Mouse (Mus musculus) megakaryocyte, adult 5-6 weeks (primary cell): ENCODE measurements around the gene Tgm3. TPM values are rescaled to one million over a fixed set of nuclear protein-coding genes. Genes with fewer than 3 reads are reported as not detected.
A peak's percentile ranks its signal among the peaks of the same experiment; 100 is the strongest.

Experiments
- ATAC-seq: 2 replicates; pipeline ENCODE4 v1.8.0; 2016; ENCODE audit warnings: mild to moderate bottlenecking, inconsistent platforms; ENCODE audit not compliant: poor library complexity, severe bottlenecking
- total RNA-seq, 2 experiments: library from RNA; stranded (forward) in 1 of 2; stranded (reverse) in 1 of 2; fragments of 153-499, 151-499 nt in 1 of 2; fragments of 221-1000, 200-1000 nt in 1 of 2; gene quantifications; 2 replicates each; pipeline versions ENCODE4 v1.2.3 to v1.2.4; 2015 to 2017

Gene Tgm3
- total RNA-seq (2015), result 1.1 and 1.4 TPM in 2 replicates
- total RNA-seq (2017), result 0.37 and 1.1 TPM in 2 replicates

DNA sequence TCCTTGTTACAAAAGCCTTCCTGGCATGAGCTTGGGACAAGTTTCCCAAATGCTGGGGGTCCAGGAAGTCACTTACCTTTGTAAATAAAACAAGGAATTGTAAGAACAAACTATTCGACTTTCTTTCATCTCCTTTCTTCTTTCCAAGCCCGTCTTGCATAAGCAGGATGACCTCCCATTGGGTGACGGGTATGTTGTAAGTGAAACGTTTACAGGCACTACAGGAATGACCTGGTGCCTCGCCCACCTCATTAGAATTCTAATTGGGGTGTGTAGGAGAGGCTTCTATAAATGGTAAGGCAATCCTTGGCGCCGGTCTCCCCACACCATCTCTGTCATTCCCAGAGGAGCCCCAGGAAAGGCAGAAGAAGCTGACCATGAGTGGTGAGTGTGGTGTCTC lies at the start of gene Tgm3:
Tgm3 (plus strand) TSS at position 324 of the 400 bp plus-strand sequence.
- ATAC-seq, result no peak

DNA sequence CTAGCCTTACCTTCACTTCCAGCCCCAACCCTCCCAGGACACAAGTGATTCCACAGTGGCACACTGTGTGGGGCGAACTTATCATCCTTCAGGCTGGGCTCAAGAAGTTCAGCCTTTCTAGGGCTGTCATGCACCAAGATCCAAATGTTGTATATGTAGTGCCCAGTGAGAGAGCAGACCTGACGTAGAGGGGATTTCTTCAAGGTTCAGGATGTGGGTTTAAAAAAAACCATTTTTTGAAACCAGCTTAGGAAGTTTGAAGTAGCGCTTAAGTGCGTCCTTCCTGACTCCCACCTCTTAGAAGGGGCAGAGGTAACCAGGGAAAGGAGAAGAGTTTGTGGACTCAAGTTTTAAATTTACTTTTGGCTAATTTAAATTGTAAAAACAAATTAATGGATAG lies 31.5 kb upstream of the Tgm3 start:
- ATAC-seq, result no peak

DNA sequence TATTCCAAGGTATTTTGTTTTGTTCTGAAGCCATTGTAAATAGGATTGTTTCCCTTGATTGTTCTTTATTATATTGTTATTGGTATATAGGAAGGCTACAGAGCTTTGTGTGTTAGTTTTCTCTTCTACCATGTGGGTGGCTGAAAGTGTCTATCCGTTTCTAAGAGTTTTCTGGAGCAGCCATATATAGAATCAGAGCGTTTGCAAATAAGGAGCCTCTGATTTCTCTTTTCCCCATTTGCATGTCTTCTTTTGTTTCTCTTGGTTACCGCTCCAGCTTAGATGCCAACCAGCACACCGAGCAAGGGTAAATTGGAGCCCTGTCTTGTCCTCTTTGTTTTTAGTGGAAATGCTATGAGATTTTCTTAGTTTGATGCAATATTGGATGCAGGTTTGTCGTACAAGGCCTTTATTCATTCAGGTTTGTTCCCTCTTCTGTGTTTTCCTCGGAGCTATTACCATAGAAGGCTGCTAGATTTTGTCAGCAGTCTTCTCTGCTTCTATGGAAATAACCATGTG lies 24.6 kb upstream of the Tgm3 start:
- ATAC-seq, result no peak

DNA sequence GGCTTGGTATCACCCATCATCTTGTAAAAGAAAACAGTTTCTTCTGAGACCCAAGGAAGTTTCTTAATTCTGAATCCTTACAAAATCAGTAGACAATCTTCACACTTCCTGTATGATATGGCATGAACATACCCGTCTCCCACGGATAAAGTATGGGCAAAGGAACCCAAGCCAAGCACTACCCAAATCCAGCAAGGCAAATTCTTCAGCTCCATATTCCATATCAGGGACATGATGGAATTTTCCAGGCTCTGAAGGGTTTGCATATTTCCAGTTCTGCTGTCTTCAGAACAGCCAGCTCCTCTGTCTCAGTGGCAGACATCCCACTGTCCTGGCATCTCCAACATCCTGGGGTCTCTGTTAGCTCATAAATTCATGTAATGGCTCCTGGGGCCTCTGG lies 22.5 kb upstream of the Tgm3 start:
- ATAC-seq, result no peak

DNA sequence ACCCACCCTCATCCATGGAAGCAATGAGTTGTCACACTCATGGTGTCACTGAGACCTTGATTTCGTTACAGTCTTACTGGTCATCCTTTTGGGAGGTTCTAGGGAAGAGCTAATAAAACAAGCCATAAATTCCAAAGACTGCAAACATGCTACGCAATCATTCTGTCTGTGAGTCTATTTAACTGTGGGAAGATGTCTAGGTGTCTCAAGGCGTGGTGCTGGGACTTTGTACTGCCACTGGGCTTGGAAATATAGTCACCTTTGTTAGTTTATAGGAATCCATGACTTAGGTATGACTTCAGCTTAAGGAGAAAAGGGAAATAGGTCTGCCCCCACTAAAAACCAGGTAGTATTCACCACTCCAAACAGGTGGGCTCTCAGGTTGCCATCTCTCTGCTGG lies 17.7 kb upstream of the Tgm3 start:
- no peak for ATAC-seq

DNA sequence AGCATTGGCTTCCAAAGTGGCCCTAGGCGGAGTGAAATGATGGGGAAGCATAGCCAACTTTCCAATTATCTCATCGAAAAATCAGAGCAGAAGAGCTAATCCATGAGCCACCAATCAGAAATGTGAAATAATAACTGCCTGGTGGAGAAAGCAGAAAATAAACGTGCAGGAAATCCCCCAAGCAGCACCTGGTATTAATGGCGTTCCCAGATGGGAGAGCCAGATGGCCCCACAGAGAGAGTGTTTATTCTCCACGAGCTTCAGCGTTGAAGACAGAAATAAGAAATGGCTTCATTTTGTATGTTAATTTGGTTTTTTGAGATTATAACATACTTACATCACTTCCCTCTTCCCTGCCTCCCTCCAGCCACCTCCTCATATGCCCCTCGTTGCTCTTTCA lies 13.7 kb upstream of the Tgm3 start:
- ATAC-seq, result no peak

DNA sequence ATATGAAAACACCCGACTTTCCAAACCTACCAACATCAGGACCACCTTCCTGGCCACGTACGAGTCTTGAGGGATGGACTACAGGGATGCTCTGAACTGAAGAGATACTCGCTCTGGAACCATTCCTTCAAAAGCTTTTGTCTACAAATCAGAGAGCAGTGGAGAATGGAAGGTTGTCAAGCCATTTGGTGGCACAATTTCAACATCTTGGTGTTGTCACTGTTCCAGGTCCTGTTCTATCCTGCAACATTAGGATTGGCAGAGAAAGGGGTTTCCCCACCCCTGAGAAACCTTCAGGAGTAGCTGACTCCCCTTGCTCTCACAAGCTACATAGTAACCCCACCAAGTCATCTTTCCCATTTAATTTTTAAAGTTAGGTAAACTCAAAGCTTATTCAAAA lies 12.9 kb upstream of the Tgm3 start:
- ATAC-seq, result no peak

DNA sequence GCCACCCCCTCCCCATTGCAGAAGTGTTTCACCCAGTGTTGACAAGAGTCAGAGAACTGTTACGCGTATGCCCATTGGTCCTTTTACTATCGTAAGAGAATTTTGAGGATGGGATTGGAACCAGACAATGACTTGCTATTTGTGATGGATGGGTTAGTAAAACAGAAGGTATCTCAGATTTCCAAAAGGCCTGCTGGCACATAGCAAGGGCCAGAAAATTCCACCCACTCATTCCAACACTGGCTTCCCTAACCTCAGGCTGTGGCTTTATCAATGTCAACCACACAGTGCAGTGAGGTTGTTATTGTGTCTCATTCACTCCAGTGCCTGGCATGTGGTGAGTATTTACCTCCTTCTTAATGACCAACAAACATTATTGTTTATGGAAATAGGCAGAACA lies 11.5 kb upstream of the Tgm3 start:
- ATAC-seq, result no peak

DNA sequence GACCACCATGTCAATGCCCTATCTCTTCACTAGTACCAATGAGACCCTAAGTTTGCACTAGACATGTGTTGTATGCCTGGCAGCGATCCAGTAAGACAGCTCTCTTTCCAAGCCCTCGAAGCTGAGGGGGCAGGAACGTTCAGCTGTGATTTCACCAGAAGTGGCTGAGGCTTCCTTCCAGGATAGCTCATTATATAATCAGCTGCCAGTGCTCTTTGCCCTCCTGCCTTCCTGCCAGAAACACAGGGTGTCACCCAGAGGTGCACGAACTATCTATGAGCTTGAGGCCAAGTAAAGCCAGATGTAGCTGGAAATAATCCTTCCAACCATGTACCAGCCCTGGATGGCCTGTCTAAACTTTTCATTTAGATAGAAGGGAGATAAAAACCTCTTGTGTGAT lies 8.1 kb upstream of the Tgm3 start:
- no peak for ATAC-seq

DNA sequence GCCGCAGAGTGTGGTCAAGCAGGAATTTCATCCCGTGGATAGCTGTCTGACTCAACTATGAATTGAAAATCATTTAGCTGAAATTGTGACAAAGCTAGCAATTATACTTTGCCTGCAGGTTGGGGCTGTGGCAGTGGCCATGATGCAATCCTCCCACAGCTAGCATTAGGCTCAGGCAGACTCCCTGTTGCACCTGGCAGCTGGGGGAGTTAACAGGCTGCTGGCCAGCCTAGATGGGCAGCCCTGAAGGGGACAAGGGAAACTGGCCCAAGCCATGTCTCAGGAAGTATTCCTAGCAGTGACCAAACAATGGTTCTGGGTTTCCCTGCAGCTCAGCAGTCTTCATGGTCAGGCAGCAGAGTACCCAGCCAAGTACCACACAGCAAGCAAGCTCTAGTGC lies 2.8 kb upstream of the Tgm3 start:
- no peak for ATAC-seq

DNA sequence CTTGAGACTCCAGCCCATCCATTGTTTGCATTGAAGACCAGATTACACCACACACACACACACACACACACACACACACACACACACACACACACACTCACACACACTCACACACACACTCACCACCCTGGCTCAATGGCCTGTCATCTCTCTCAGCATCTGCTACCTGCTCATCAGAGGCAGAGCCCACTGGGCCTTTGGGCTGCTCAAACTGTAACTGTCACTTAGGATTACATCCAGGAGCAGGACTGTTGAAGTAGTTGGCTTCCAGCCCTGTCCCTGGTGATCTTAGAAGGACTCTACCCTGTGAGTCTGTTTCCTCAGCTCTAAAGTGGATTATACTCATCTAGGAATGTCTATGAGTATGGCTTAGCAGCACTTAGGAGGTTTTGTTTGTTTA lies 1.5 kb downstream of the Tgm3 start:
- no peak for ATAC-seq

DNA sequence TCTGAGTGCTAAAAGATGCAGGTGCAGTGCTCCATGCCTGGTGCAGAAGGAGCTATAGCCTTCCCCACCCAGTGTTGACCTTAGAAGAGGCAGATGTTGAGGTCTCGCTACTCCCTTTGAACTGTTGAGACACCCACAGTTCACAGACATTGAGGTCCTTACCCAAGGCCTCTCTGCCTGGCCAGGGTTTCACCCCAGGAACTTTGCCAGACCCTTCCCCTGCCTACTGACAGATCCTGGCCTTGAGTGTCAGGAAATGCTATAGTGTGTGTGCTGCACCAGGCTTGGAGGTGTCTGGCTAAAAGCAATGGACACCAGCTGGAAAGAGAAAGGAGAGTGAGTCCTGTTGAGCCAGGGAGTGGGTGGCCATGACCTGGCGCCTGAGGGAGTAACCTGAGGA lies 3.0 kb downstream of the Tgm3 start:
- no peak for ATAC-seq

DNA sequence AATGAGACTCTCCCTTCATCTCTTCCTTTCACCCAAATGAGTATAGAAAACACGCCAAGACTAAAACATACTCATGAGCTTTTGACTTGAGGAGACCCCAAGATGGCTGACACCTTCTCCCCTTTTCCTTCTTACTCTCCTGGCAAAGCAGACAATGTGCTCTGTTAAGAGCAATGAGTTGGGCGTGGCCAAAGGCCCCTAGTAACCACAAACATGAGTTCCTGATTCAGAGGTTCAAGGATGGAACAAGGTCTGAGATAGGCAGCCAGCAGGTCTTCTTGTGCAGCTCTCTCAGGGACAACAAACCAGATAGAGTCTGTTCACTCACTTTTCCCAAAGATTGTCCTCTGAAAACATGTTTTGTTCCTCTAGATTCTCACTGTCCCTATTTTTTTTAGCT lies 5.9 kb downstream of the Tgm3 start:
- no peak for ATAC-seq

DNA sequence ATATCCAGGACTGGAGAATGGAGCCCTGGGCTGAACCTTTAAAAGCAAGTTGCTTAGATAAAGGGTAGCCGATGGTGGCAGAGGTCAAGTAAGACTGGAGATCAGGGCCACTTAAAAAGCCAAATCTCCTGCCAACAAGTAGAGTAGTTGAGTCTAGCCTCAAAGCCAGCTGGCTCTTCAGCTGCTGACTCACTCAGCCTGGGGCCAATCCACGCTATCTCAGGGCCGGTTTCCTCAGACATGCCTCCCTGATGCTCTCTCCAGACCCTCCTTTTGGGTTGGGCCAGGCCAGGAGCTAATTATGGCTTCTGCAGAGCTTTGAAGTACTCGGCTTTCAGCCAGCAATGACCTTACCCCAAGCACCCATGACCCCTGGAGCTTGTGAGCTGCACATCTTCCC lies 15.7 kb downstream of the Tgm3 start:
- no peak for ATAC-seq

DNA sequence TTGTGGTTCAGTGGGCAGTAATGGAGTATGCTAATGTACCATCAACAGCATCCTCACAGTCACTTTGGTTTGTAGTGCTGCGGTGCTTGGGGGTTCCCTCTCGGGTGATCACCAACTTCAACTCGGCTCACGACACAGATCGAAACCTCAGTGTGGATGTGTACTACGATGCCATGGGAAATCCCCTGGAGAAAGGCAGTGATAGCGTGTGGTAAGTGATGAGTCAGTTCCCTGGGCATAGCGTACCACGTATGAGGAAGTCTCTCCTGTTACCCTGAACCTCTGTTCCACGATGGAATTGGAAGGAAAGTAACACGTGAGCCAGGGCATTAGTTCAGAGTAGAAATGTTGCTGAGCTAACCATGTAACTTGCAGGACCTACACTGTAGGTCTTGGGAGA lies 17.7 kb downstream of the Tgm3 start:
- peak; percentile 85 for ATAC-seq

DNA sequence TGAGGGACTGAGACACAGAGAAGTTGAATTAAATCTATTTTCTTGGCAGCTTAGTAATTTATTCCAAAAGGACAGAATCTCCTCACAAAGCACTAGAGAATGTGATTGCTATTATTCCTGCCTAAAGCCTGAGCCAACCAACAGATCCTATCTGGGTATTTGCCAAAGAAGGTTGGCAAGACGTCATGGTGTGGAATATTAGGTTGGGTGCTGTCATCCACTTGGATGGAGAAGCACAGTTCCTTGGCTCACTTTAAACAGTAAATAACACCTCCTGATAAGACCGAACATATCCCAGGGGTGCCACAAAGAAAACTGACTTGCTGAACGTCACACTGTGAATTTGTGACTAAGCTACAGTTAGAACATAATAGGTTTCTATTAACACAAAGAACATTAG lies 20.5 kb downstream of the Tgm3 start:
- no peak for ATAC-seq

DNA sequence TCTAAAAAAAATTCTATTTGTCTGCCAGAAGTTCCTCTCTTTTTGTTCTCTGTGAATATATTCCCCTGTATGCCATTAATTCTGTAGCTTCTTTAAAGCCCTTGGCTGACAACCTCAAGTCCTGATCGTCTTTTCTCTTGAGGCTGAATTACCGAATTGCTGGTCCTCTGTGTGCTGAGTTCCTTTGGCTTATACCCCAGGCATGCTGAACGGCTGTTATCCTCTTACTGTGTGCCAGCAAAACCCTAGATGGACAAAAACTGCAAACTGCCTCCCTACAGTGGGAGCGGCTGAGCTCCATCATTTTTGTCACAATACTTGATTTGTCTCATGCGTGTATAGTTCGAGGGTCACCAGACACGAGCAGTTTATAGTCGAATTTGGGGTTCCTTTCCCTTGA lies 24.7 kb downstream of the Tgm3 start:
- no peak for ATAC-seq

DNA sequence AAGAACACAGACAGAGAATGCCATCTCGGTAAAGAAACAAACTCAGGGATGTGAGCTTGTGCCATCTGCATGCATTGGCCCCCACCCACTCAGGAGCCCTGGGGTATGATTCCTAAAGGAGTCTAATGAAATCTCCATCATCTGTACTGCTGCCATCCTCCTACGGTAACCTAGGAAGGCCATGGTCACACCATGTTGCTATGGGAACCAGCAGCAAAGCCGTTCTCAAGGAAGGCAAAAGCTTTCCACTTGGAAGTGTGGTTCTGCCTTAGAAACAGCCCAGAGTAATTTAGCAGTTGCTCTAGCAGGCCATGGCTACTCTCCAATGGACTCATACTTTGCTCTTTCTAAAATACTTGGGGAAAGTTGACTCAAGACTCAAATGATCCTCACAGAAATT lies 26.8 kb downstream of the Tgm3 start:
- no peak for ATAC-seq

DNA sequence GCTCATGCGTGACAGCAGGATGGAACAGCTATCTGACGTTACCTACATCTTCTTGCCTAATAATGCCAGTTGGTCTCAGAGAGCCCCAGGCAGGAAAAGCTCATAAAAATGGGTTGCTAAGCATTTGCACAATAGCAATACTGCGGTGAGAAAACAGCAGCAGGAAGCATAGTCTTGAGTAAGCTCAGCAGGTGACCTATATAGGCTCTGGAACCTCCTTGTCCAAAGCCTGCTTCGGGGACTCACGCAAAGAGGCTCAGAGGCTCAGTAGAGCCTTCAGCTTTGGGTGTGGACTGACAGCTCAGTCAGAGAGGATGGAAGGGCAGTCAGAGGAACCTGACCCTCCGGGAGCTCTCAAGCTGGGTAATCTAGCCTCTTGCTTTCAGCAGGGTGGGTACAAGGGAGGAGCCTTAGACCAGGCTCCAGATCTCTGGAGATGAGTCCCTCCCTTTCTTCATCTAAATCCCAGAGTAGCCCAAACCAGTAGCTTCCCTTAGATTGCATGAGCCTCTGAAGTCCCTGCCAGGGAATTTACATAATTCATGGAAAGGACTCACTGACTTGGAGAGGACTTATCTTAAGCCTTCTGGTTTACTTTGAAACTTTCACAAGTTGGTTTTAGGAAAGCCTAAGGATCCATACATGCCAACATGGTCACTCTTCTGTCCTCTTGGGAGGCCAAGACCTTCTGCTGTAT lies 28.2 kb downstream of the Tgm3 start:
- peak; percentile 83 for ATAC-seq

DNA sequence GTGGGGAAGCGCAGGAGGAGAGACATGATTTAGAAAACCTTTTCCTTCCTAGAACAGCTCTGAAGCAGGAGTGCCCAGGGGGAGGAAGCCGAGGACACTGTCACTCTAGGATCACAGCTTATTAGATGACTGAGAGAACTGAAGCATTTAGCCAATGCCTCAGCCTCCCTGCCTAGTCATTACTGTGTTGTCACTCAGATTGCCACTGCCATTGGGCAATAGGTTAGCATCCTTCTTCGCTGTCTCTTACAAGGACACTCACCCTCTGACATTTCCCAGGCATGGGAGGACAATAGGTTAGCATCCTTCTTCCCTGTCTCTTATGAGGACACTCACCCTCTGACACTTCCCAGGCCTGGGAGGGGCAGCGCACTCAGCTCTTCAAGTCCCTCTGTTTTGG lies 31.7 kb downstream of the Tgm3 start:
- peak; percentile 69 for ATAC-seq

DNA sequence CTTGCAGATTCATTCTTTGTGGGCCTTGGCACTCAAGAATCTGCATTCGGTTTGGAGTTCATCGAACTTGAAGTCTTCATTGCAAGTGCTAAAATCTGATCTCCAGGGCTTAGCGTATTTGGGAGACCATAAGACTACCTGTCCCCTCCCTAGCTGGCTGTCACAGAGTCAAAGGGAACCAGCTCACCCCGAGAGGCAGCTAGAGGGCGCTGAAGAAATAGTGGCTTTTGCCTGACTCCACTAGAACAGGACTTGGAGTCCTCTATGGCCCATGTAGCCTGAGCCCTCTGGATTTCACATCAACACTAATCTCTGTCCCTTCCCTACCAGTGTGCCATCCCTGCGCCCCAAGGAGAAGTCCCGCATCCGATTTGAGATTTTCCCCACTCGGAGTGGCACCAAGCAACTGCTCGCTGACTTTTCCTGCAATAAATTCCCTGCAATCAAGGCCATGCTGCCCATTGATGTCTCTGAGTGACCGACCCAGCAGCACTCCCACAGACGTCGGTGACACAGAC lies 35.8 kb downstream of the Tgm3 start:
- ATAC-seq, result 0 out of 2 replicates have a peak, but pooled peaks have one; percentile 28

DNA sequence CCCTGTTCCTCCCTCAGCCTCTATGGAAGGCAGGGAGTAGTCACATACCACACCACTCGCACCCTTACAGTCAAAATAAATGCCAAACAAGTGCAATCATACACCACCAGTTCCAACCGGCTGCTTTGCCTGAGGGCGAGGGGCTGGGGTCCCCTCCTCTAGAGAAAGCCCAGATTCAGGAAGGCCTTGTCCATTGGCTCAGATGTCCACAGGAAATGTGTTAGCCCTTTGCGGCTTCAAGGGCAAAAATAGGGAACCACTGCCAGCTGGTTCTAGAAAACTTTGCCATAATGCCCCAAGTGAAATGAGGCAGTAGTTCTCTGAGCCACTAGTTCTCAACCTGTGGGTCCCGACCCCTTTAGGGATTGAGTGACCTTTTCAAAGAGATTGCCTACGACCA lies 36.6 kb downstream of the Tgm3 start:
- ATAC-seq, result peak; percentile 77

DNA sequence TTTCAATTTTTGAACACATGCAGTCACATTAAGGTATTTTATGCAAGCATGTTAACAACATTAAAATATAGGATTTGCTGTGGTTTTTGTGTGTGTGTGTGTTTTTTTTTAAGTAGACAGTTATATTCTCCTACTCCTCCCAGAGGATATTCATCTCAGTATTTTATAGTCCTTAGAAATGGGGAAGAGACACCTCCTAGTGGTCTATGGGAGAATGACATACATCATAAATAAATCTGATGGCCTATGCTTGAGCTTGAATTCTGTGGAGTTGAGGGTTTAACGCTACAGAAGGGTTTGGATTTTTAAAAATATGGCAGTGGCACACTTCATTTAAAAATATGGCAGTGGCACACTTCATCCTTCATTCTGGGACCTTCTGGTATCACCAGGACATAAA lies 46.0 kb downstream of the Tgm3 start:
- ATAC-seq, result peak; percentile 59; the same call in 1 of the 2 replicates
